Mouse (Mus musculus): ENCODE data around the gene Trim47. TPM values are rescaled to one million over a fixed set of nuclear protein-coding genes. Genes with fewer than 3 reads are reported as not detected.

Trim47 gene
- polyA plus RNA-seq, 1 experiment from 2014 or later, result 16.1 TPM

GRCm38 (mm10) chr11:116059691-116060025, 67.4 kb downstream of the Trim47 start:
- H3K36me3 ChIP-seq (ENCODE audit: control insufficient read depth, insufficient read depth), result peaks cover 58% of the 10 kb centered on the region
- no peak overlapping the region for H3K27ac ChIP-seq (ENCODE audit: low read depth, low read length)
- H3K27me3 ChIP-seq (replicated peaks; ENCODE audit: control insufficient read depth, insufficient read depth, low read length), result no peaks in the 10 kb centered on the region
- no peaks in the 10 kb centered on the region for H3K9me3 ChIP-seq (ENCODE audit: control insufficient read depth)
- H3K4me2 ChIP-seq (replicated peaks; ENCODE audit: low read depth), result no peak overlapping the region
- H3K4me3 ChIP-seq (ENCODE audit: low read depth, low read length), result no peak overlapping the region
- H3K9ac ChIP-seq (ENCODE audit: low read depth, low read length), result no peak overlapping the region
- WGBS, result 93% methylated on average over 11 of the region's 11 CpGs
- 0 out of 2 replicates have a peak, but pooled peaks cover 4% of the 10 kb centered on the region for H3K4me1 ChIP-seq (replicated peaks; ENCODE audit: control insufficient read depth, insufficient read depth, low read length)
- ATAC-seq, result no peak
- TF ChIP-seq CTCF (IDR thresholded peaks at IDR 0.05; ENCODE audit: low read depth), result no peak

- Histone ChIP-seq H3K4me2 (replicated peaks; ENCODE audit: low read depth) (no peak overlapping the region), H3K27ac (ENCODE audit: low read depth, low read length) (peak overlapping the region; percentile 7; the same call in 1 of the 2 replicates), H3K27me3 (replicated peaks; ENCODE audit: control insufficient read depth, insufficient read depth, low read length) (no peaks in the 10 kb centered on the region), H3K36me3 (ENCODE audit: control insufficient read depth, insufficient read depth) (peaks cover 64% of the 10 kb centered on the region), H3K9ac (ENCODE audit: low read depth, low read length) (no peak overlapping the region), H3K4me3 (ENCODE audit: low read depth, low read length) (no peak overlapping the region), H3K4me1 (replicated peaks; ENCODE audit: control insufficient read depth, insufficient read depth, low read length) (0 out of 2 replicates have a peak, but pooled peaks cover 4% of the 10 kb centered on the region), H3K9me3 (ENCODE audit: control insufficient read depth) (no peaks in the 10 kb centered on the region)
- 94% methylated on average over 17 of the region's 17 CpGs for WGBS
- no peak for ATAC-seq
- no peak for TF ChIP-seq CTCF (IDR thresholded peaks at IDR 0.05; ENCODE audit: low read depth)
Measured at GRCm38 (mm10) chr11:116058868-116059690, 67.9 kb downstream of the Trim47 start.

DNA sequence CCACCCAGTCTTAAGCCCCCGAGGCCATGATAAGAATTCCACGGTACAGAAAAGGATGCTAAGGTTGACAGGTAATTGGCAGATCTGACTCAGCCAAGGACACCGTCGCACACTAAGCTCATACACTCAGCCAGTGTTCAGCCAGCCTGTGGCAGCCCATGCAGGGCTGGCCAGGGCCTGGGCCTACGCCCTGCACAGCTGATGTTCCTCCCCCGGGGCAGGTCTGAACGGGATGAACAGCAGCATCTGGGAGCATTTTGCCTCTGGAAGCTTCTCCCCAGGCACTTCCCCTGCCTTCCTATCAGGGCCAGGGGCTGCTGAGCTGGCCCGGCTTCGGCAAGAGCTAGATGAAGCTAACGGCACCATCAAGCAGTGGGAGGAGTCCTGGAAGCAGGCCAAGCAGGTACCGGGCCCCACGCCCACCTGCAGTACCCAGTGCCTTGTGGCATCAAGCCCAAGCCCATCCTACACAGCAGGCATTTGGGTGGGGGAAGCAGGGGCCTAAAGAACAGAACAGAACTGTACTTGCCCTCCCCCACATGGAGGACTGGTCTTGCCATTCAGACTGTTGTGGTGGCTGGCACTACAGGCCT, 68.9 kb downstream of the Trim47 start:
- 71% methylated on average over 12 of the region's 12 CpGs for WGBS
- no peak overlapping the region; the same call in 1 of the 2 replicates for H3K27ac ChIP-seq (ENCODE audit: low read depth, low read length)
- no peaks in the 10 kb centered on the region for H3K9me3 ChIP-seq (ENCODE audit: control insufficient read depth)
- ATAC-seq, result no peak
- peaks cover 73% of the 10 kb centered on the region for H3K36me3 ChIP-seq (ENCODE audit: control insufficient read depth, insufficient read depth)
- no peak overlapping the region for H3K4me3 ChIP-seq (ENCODE audit: low read depth, low read length)
- no peak overlapping the region for H3K4me2 ChIP-seq (replicated peaks; ENCODE audit: low read depth)
- H3K4me1 ChIP-seq (replicated peaks; ENCODE audit: control insufficient read depth, insufficient read depth, low read length), result 0 out of 2 replicates have a peak, but pooled peaks cover 4% of the 10 kb centered on the region
- H3K9ac ChIP-seq (ENCODE audit: low read depth, low read length), result no peak overlapping the region
- no peaks in the 10 kb centered on the region for H3K27me3 ChIP-seq (replicated peaks; ENCODE audit: control insufficient read depth, insufficient read depth, low read length)
- TF ChIP-seq CTCF (IDR thresholded peaks at IDR 0.05; ENCODE audit: low read depth), result no peak

DNA sequence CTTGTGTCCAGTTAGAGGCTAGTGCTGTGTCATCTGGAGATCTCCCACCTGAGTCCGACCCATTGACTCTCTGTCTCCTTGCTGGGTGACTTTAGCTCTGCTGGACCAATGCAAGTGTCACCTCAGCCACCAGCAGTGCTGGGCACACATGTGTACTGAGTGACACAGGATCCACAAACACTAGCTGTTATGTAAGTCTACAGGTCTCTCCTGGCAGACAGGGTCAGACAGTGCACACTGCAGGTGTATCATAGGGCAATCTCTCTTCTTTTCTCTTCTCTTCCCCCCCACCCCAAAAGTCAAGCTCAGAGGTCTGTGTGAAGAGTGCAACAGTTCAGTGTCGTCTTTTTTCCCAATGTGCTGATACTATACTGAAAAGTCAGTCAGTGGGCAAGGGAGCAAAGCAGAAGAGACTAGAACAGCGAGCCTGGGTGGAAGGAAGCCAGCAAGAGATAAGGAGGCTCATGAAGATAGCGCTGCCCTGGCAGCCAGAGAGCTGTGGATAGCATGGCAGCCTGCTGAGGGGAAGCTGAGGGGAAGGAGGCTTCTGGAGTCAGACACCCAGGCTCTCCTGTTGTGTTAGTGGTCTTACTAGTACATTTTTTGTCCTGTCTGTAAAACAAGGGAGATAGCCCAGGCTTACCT, 69.7 kb downstream of the Trim47 start:
- 0 out of 2 replicates have a peak, but pooled peaks cover 4% of the 10 kb centered on the region for H3K4me1 ChIP-seq (replicated peaks; ENCODE audit: control insufficient read depth, insufficient read depth, low read length)
- H3K9ac ChIP-seq (ENCODE audit: low read depth, low read length), result no peak overlapping the region
- H3K27me3 ChIP-seq (replicated peaks; ENCODE audit: control insufficient read depth, insufficient read depth, low read length), result no peaks in the 10 kb centered on the region
- peaks cover 81% of the 10 kb centered on the region for H3K36me3 ChIP-seq (ENCODE audit: control insufficient read depth, insufficient read depth)
- no peak overlapping the region for H3K4me3 ChIP-seq (ENCODE audit: low read depth, low read length)
- no peak overlapping the region for H3K27ac ChIP-seq (ENCODE audit: low read depth, low read length)
- H3K4me2 ChIP-seq (replicated peaks; ENCODE audit: low read depth), result no peak overlapping the region
- no peaks in the 10 kb centered on the region for H3K9me3 ChIP-seq (ENCODE audit: control insufficient read depth)
- no peak for TF ChIP-seq CTCF (IDR thresholded peaks at IDR 0.05; ENCODE audit: low read depth)
- WGBS, result 67% methylated on average over 4 of the region's 4 CpGs
- no peak for ATAC-seq

GRCm38 (mm10) chr11:116055873-116056272, 71.1 kb downstream of the Trim47 start:
- Histone ChIP-seq H3K9ac (ENCODE audit: low read depth, low read length) (no peak overlapping the region), H3K4me3 (ENCODE audit: low read depth, low read length) (no peak overlapping the region), H3K36me3 (ENCODE audit: control insufficient read depth, insufficient read depth) (peaks cover 92% of the 10 kb centered on the region), H3K9me3 (ENCODE audit: control insufficient read depth) (no peaks in the 10 kb centered on the region), H3K27ac (ENCODE audit: low read depth, low read length) (no peak overlapping the region), H3K27me3 (replicated peaks; ENCODE audit: control insufficient read depth, insufficient read depth, low read length) (no peaks in the 10 kb centered on the region), H3K4me1 (replicated peaks; ENCODE audit: control insufficient read depth, insufficient read depth, low read length) (0 out of 2 replicates have a peak, but pooled peaks cover 4% of the 10 kb centered on the region), H3K4me2 (replicated peaks; ENCODE audit: low read depth) (no peak overlapping the region)
- 93% methylated on average over 11 of the region's 11 CpGs for WGBS
- no peak for TF ChIP-seq CTCF (IDR thresholded peaks at IDR 0.05; ENCODE audit: low read depth)
- ATAC-seq, result no peak

Other genes starting within 250 kb of the Trim47 start
- gene Smim5, start 227.2 kb downstream of the Trim47 start, polyA plus RNA-seq (2015; fragmentation: Nextera tagmentation; extraction: Ambion mirVana), result 1.9 and 3.4 TPM in 2 replicates
- gene Smim6, start 215.2 kb downstream of the Trim47 start, polyA plus RNA-seq (2015; fragmentation: Nextera tagmentation; extraction: Ambion mirVana), result 29.6 and 32.9 TPM in 2 replicates
- gene Sap30bp, start 193.9 kb downstream of the Trim47 start, polyA plus RNA-seq (2015; fragmentation: Nextera tagmentation; extraction: Ambion mirVana), result 27.5 and 28.8 TPM in 2 replicates
- 6.8 and 8.2 TPM in 2 replicates for gene Recql5, start 193.7 kb downstream of the Trim47 start, polyA plus RNA-seq (2015; fragmentation: Nextera tagmentation; extraction: Ambion mirVana)
- gene Itgb4, start 152.5 kb downstream of the Trim47 start, polyA plus RNA-seq (2015; fragmentation: Nextera tagmentation; extraction: Ambion mirVana), result 16.6 and 17.8 TPM in 2 replicates
- 387 and 418 TPM in 2 replicates for gene Galk1, start 114.5 kb downstream of the Trim47 start, polyA plus RNA-seq (2015; fragmentation: Nextera tagmentation; extraction: Ambion mirVana)
- gene H3f3b, start 99.2 kb downstream of the Trim47 start, polyA plus RNA-seq (2015; fragmentation: Nextera tagmentation; extraction: Ambion mirVana), result 1,144 and 1,190 TPM in 2 replicates
- 7.4 and 8.8 TPM in 2 replicates for gene Unk, start 96.9 kb downstream of the Trim47 start, polyA plus RNA-seq (2015; fragmentation: Nextera tagmentation; extraction: Ambion mirVana)
- 1.1 and 1.2 TPM in 2 replicates for gene Unc13d, start 49.2 kb downstream of the Trim47 start, polyA plus RNA-seq (2015; fragmentation: Nextera tagmentation; extraction: Ambion mirVana)
- gene Wbp2, start 40.2 kb downstream of the Trim47 start, polyA plus RNA-seq (2015; fragmentation: Nextera tagmentation; extraction: Ambion mirVana), result 179 and 201 TPM in 2 replicates
- 3.1 and 3.3 TPM in 2 replicates for gene Trim65, start 3.9 kb upstream of the Trim47 start, polyA plus RNA-seq (2015; fragmentation: Nextera tagmentation; extraction: Ambion mirVana)
- gene Mrpl38, start 11.7 kb upstream of the Trim47 start, polyA plus RNA-seq (2015; fragmentation: Nextera tagmentation; extraction: Ambion mirVana), result 35.6 and 38.5 TPM in 2 replicates
- gene Fbf1, start 41.0 kb upstream of the Trim47 start, polyA plus RNA-seq (2015; fragmentation: Nextera tagmentation; extraction: Ambion mirVana), result 3.7 and 4.8 TPM in 2 replicates
- 64.6 and 66.8 TPM in 2 replicates for gene Ten1, start 71.6 kb upstream of the Trim47 start, polyA plus RNA-seq (2015; fragmentation: Nextera tagmentation; extraction: Ambion mirVana)
- 98.9 and 114 TPM in 2 replicates for gene Acox1, start 71.8 kb upstream of the Trim47 start, polyA plus RNA-seq (2015; fragmentation: Nextera tagmentation; extraction: Ambion mirVana)
- 1.2 and 1.3 TPM in 2 replicates for gene Evpl, start 110.9 kb upstream of the Trim47 start, polyA plus RNA-seq (2015; fragmentation: Nextera tagmentation; extraction: Ambion mirVana)
- gene Srp68, start 147.0 kb upstream of the Trim47 start, polyA plus RNA-seq (2015; fragmentation: Nextera tagmentation; extraction: Ambion mirVana), result 45.2 and 48.7 TPM in 2 replicates
- 0.10 and 0.29 TPM in 2 replicates for gene Galr2, start 153.7 kb upstream of the Trim47 start, polyA plus RNA-seq (2015; fragmentation: Nextera tagmentation; extraction: Ambion mirVana)
- 44.6 and 49.2 TPM in 2 replicates for gene Exoc7, start 180.0 kb upstream of the Trim47 start, polyA plus RNA-seq (2015; fragmentation: Nextera tagmentation; extraction: Ambion mirVana)
- 0.09 TPM in 1 of 2 replicates, not detected in the other for gene Foxj1, start 208.2 kb upstream of the Trim47 start, polyA plus RNA-seq (2015; fragmentation: Nextera tagmentation; extraction: Ambion mirVana)